Mouse (Mus musculus) heart, adult 8-10 months (tissue): ENCODE measurements around the gene Krtap7-1. TPM values are rescaled to one million over a fixed set of nuclear protein-coding genes. Genes with fewer than 3 reads are reported as not detected.

Experiments used
- total RNA-seq, 4 experiments: library from RNA; stranded (reverse); gene quantifications; 2 replicates each; pipeline ENCODE4 v1.2.4; 2022

The Krtap7-1 gene
- total RNA-seq, 4 experiments from 2014 or later = not detected

Other genes starting within 250 kb of the Krtap7-1 start
- gene Krtap21-1, start 104.5 kb downstream of the Krtap7-1 start, total RNA-seq = not detected
- not detected for gene Krtap6-2, start 88.2 kb downstream of the Krtap7-1 start, total RNA-seq
- gene Krtap8-1, start 20.4 kb downstream of the Krtap7-1 start, total RNA-seq = not detected
- gene Krtap11-1, start 62.9 kb upstream of the Krtap7-1 start, total RNA-seq = not detected